Mouse (Mus musculus): ENCODE data around the gene N4bp2l2.

- TF ChIP-seq EP300 (IDR thresholded peaks at IDR 0.05; ENCODE audit: low read depth) = no peak
- no peak for TF ChIP-seq CTCF (IDR thresholded peaks at IDR 0.05; ENCODE audit: low read depth)
Measured at GRCm38 (mm10) chr5:150620588-150621135, 45.3 kb downstream of the N4bp2l2 start.

Measured in liver, embryonic 14.5 days (tissue).